7 mouse cellular contexts compared by ENCODE assay signal in genomic region chr17:30575941-30576773, GRCm38 (mm10). TPM values are rescaled to one million over a fixed set of nuclear protein-coding genes. Genes with fewer than 3 reads are reported as not detected.
DNase-seq lines count a peak whose midpoint lies in the region; ATAC-seq and TF ChIP-seq lines count a peak whose summit lies in the region.

Btbd9 (minus strand) TSS chr17:30576488.

- TF ChIP-seq CTCF in kidney, adult 2 months (conservative IDR thresholded peaks at IDR 0.05; ENCODE audit: insufficient read depth, insufficient read length, low read depth, low read length) = no peak
- no peak for TF ChIP-seq CTCF in spleen, adult 2 months (IDR thresholded peaks at IDR 0.05; ENCODE audit: extremely low read depth, insufficient read depth, insufficient read length, insufficient replicate concordance)

- H3K4me1 ChIP-seq in embryonic facial prominence, embryonic 12.5 days = peaks cover 13% of the 10 kb centered on the region; the same call in 1 of the 2 replicates
- peaks cover 6% of the 10 kb centered on the region; the same call in 1 of the 2 replicates for H3K4me1 ChIP-seq in kidney, adult 2 months (ENCODE audit: control insufficient read depth, insufficient read depth, low read length)
- peaks cover 18% of the 10 kb centered on the region for H3K4me1 ChIP-seq in limb, embryonic 12.5 days (replicated peaks)
- H3K4me1 ChIP-seq in midbrain, embryonic 15.5 days = peaks cover 25% of the 10 kb centered on the region
- H3K4me1 ChIP-seq in spleen, adult 2 months (ENCODE audit: control insufficient read depth, insufficient read depth, insufficient read length) = peaks cover 5% of the 10 kb centered on the region; the same call in 1 of the 2 replicates

- H3K27ac ChIP-seq in embryonic facial prominence, embryonic 12.5 days = peak within 1 kb of the TSS; percentile 85
- H3K27ac ChIP-seq in kidney, adult 2 months (ENCODE audit: insufficient read depth, low read depth, low read length) = peak within 1 kb of the TSS; percentile 89
- H3K27ac ChIP-seq in limb, embryonic 12.5 days = peak within 1 kb of the TSS; percentile 86
- H3K27ac ChIP-seq in midbrain, embryonic 15.5 days = peak within 1 kb of the TSS; percentile 94
- H3K27ac ChIP-seq in spleen, adult 2 months (ENCODE audit: insufficient read depth, low read length) = peak within 1 kb of the TSS; percentile 90

- H3K9me3 ChIP-seq in embryonic facial prominence, embryonic 12.5 days = no peaks in the 10 kb centered on the region
- H3K9me3 ChIP-seq in limb, embryonic 12.5 days = no peaks in the 10 kb centered on the region
- no peaks in the 10 kb centered on the region for H3K9me3 ChIP-seq in midbrain, embryonic 15.5 days

- no peaks in the 10 kb centered on the region for H3K36me3 ChIP-seq in embryonic facial prominence, embryonic 12.5 days
- H3K36me3 ChIP-seq in kidney, adult 2 months (ENCODE audit: control insufficient read depth, insufficient read depth, low read length) = no peaks in the 10 kb centered on the region
- no peaks in the 10 kb centered on the region for H3K36me3 ChIP-seq in limb, embryonic 12.5 days
- no peaks in the 10 kb centered on the region for H3K36me3 ChIP-seq in midbrain, embryonic 15.5 days (replicated peaks)
- H3K36me3 ChIP-seq in spleen, adult 2 months (ENCODE audit: control insufficient read depth, insufficient read depth, low read length) = no peaks in the 10 kb centered on the region

- peak within 1 kb of the TSS; percentile 70 for H3K4me2 ChIP-seq in embryonic facial prominence, embryonic 12.5 days (replicated peaks)
- H3K4me2 ChIP-seq in limb, embryonic 12.5 days = peak within 1 kb of the TSS; percentile 65
- peak within 1 kb of the TSS; percentile 53 for H3K4me2 ChIP-seq in midbrain, embryonic 15.5 days

- 1% methylated on average over 91 of the region's 94 CpGs for WGBS in embryonic facial prominence, embryonic 12.5 days
- under 1% methylated on average over 92 of the region's 94 CpGs for WGBS in kidney, adult 2 months
- WGBS in limb, embryonic 12.5 days = under 1% methylated on average over 69 of the region's 94 CpGs
- under 1% methylated on average over 80 of the region's 94 CpGs for WGBS in midbrain, embryonic 15.5 days
- WGBS in spleen, adult 2 months = under 1% methylated on average over 94 of the region's 94 CpGs

- ATAC-seq in embryonic facial prominence, embryonic 12.5 days (ENCODE audit: insufficient number of reproducible peaks, insufficient read depth, low FRiP score, low TSS enrichment) = peak; percentile 87
- ATAC-seq in limb, embryonic 12.5 days (ENCODE audit: insufficient number of reproducible peaks, insufficient read depth, low FRiP score, low TSS enrichment, low read depth) = peak; percentile 89
- peak; percentile 96 for ATAC-seq in midbrain, embryonic 15.5 days (replicated peaks)

- H3K27me3 ChIP-seq in embryonic facial prominence, embryonic 12.5 days = no peaks in the 10 kb centered on the region
- no peaks in the 10 kb centered on the region for H3K27me3 ChIP-seq in kidney, adult 2 months (replicated peaks; ENCODE audit: control insufficient read depth, insufficient read depth, low read length)
- no peaks in the 10 kb centered on the region for H3K27me3 ChIP-seq in limb, embryonic 12.5 days
- H3K27me3 ChIP-seq in midbrain, embryonic 15.5 days (replicated peaks) = no peaks in the 10 kb centered on the region
- H3K27me3 ChIP-seq in spleen, adult 2 months (ENCODE audit: control insufficient read depth, insufficient read depth, low read length) = no peaks in the 10 kb centered on the region

- H3K9ac ChIP-seq in embryonic facial prominence, embryonic 12.5 days = peak within 1 kb of the TSS; percentile 72
- H3K9ac ChIP-seq in limb, embryonic 12.5 days (replicated peaks) = peak within 1 kb of the TSS; percentile 69
- peak within 1 kb of the TSS; percentile 59 for H3K9ac ChIP-seq in midbrain, embryonic 15.5 days

- DNase-seq in adrenal gland, postnatal 25 days = peak; percentile 92
- DNase-seq in heart, adult 18-20 months = peak; percentile 94 to 99
- peak; percentile 97 for DNase-seq in kidney, adult 2 months
- DNase-seq in spleen, adult 2 months (ENCODE audit: low read depth in 1 of 2, low spot score in 2 of 2) = peak; percentile 86 to 90

- H3K4me3 ChIP-seq in embryonic facial prominence, embryonic 12.5 days = peak within 1 kb of the TSS; percentile 83
- peak within 1 kb of the TSS; percentile 83 for H3K4me3 ChIP-seq in kidney, adult 2 months (ENCODE audit: insufficient read depth, low read depth, low read length)
- H3K4me3 ChIP-seq in limb, embryonic 12.5 days (replicated peaks) = peak within 1 kb of the TSS; percentile 63
- H3K4me3 ChIP-seq in midbrain, embryonic 15.5 days = peak within 1 kb of the TSS; percentile 73
- H3K4me3 ChIP-seq in spleen, adult 2 months (ENCODE audit: extremely low read depth, insufficient read depth, insufficient read length) = peak within 1 kb of the TSS; percentile 73

- peak; percentile 60 for TF ChIP-seq POLR2A in kidney, adult 2 months (IDR thresholded peaks at IDR 0.05; ENCODE audit: low read depth, low read length)
- TF ChIP-seq POLR2A in spleen, adult 2 months (IDR thresholded peaks at IDR 0.05; ENCODE audit: low read depth, low read length) = peak; percentile 77

RNA-seq across cellular contexts. Expression of gene Btbd9, which starts in this region (rescaled TPM):
- 40.1 and 41.3 TPM in 2 replicates for total RNA-seq in adrenal gland, postnatal 25 days (2021)
- 71.6 and 78.9 TPM in 2 replicates for polyA plus RNA-seq in embryonic facial prominence, embryonic 12.5 days (2016; fragmentation: Nextera tagmentation; extraction: Ambion mirVana)
- 10 to 100 TPM; 20.7 to 21.7 TPM for total RNA-seq in heart, adult 18-20 months (2021)
- 21.9 and 25.6 TPM in 2 replicates for polyA plus RNA-seq in kidney, adult 2 months (2012; rRNA removed)
- polyA plus RNA-seq in limb, embryonic 12.5 days (2016; fragmentation: Nextera tagmentation; extraction: Ambion mirVana) = 65.4 and 70.6 TPM in 2 replicates
- 156 and 163 TPM in 2 replicates for polyA plus RNA-seq in midbrain, embryonic 15.5 days (2015; fragmentation: Nextera tagmentation; extraction: Ambion mirVana)
- 21.7 and 23.7 TPM in 2 replicates for polyA plus RNA-seq in spleen, adult 2 months (2012; rRNA removed)

Comparison
In these comparisons a context has a peak if more than half of its experiments do, and no peak if none do; other contexts are left out.
1. Peak in every context shown above with its lines: DNase-seq, ATAC-seq, H3K4me3 ChIP-seq and H3K27ac ChIP-seq.